Mouse (Mus musculus) thymus, adult 2 months (tissue): ENCODE measurements around the gene Sulf2. TPM values are rescaled to one million over a fixed set of nuclear protein-coding genes. Genes with fewer than 3 reads are reported as not detected.

Source experiments
- DNase-seq: peaks from one replicate; pipeline ENCODE4 v3.0.0; 2021
- H3K27ac ChIP-seq: fragments of 200-500 bp; 2 replicates; pipeline ENCODE4 v1.5.1; 2012; ENCODE audit warnings: low read length, control low read depth; ENCODE audit not compliant: control insufficient read depth, insufficient read depth
- H3K27me3 ChIP-seq: fragments of 200-500 bp; 2 replicates; pipeline ENCODE4 v1.6.1; 2012; ENCODE audit warnings: mild to moderate bottlenecking, low read length, moderate library complexity, mixed read lengths; ENCODE audit not compliant: control insufficient read depth, insufficient read depth
- H3K36me3 ChIP-seq: fragments of 200-500 bp; 2 replicates; pipeline ENCODE4 v1.6.1; 2012; ENCODE audit warnings: mild to moderate bottlenecking, low read length, moderate library complexity; ENCODE audit not compliant: control insufficient read depth, insufficient read depth
- H3K4me1 ChIP-seq: fragments of 200-500 bp; replicated peaks from 2 replicates; pipeline ENCODE4 v1.6.1; 2012; ENCODE audit warnings: low read length; ENCODE audit not compliant: control insufficient read depth, insufficient read depth
- H3K4me3 ChIP-seq: fragments of 200-500 bp; 2 replicates; pipeline ENCODE4 v1.5.1; 2012; ENCODE audit warnings: mild to moderate bottlenecking, low read length, control low read depth, moderate library complexity; ENCODE audit not compliant: control insufficient read depth, insufficient read depth
- CTCF ChIP-seq: fragments of 200-500 bp; IDR thresholded peaks from 2 replicates; pipeline ENCODE4 v1.5.1; 2012; ENCODE audit warnings: mild to moderate bottlenecking, control low read depth, low read length, moderate library complexity, borderline replicate concordance; ENCODE audit not compliant: control insufficient read depth, poor library complexity, insufficient read depth; ENCODE audit errors: extremely low read depth
- POLR2A ChIP-seq: fragments of 200-500 bp; IDR thresholded peaks from 2 replicates; pipeline ENCODE4 v1.6.1; 2012; ENCODE audit warnings: mild to moderate bottlenecking, low read length, control low read depth, moderate library complexity; ENCODE audit not compliant: control insufficient read depth, poor library complexity, insufficient read depth; ENCODE audit errors: extremely low read depth
- WGBS: fragments of 180-500 bp; shearing (Covaris S2); methylation state at CpG from one replicate; pipeline ENCODE4 v1.1.7; 2018; 5-methylcytosine and 5-hydroxymethylcytosine counted together
- polyA plus RNA-seq: library from polyadenylated mRNA; depleted of rRNA; stranded (reverse); fragments of >200 nt; gene quantifications from 2 replicates; pipeline ENCODE4 v1.2.3, GENCODE M21; 2012

Sulf2 gene
- polyA plus RNA-seq, 1 experiment, result 24.3 TPM

DNA sequence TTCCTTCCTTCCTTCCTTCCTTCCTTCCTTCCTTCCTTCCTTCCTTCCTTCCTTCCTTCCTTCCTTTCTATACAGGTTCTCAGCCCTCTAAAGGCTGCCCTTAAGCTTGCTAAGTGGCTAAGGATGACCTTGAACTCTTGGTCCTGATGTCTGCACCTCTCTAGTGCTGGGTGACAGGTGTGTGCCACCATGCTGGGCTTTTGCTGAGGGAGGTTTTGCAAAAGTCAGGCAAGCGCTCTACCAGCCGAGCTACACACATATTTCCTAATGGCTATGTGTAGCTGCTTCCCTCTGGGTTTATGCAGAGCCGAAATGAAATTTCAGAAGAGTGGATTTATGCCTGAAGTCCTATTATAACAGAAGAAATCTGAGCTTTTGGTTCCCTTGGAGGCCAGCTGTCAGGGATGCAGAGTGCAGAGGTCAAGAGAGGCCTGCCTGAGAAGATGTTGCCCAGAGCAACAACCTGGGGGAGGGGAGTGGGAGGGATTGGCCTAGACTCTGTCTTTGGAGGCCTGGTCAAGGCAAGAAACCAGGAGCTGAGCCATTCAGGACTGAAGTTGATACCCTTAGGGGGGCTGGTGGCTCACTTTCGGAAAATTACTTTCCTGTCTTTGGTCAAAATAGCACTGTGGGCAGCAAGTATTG, 24.1 kb upstream of the Sulf2 start:
- Histone ChIP-seq H3K36me3 (no peaks in the 10 kb centered on the region), H3K27me3 (no peaks in the 10 kb centered on the region), H3K27ac (no peak overlapping the region), H3K4me3 (no peak overlapping the region), H3K4me1 (peaks cover 3% of the 10 kb centered on the region; the same call in 1 of the 2 replicates)
- no peak for DNase-seq
- TF ChIP-seq POLR2A (no peak), CTCF (no peak)
- WGBS, result 96% methylated on average over 4 of the region's 4 CpGs

GRCm38 (mm10) chr2:166175552-166176136, 20.2 kb upstream of the Sulf2 start:
- TF ChIP-seq POLR2A (no peak), CTCF (no peak)
- Histone ChIP-seq H3K4me3 (no peak overlapping the region), H3K27ac (no peak overlapping the region), H3K36me3 (no peaks in the 10 kb centered on the region), H3K4me1 (peaks cover 3% of the 10 kb centered on the region; the same call in 1 of the 2 replicates), H3K27me3 (no peaks in the 10 kb centered on the region)
- 65% methylated on average over 8 of the region's 8 CpGs for WGBS
- no peak for DNase-seq

- no peak for TF ChIP-seq POLR2A
- no peak for TF ChIP-seq CTCF
- WGBS, result 50% methylated on average over 3 of the region's 3 CpGs
- H3K27ac ChIP-seq, result no peak overlapping the region
- no peaks in the 10 kb centered on the region for H3K27me3 ChIP-seq
- H3K4me3 ChIP-seq, result no peak overlapping the region
- H3K4me1 ChIP-seq, result peaks cover 7% of the 10 kb centered on the region
- H3K36me3 ChIP-seq, result no peaks in the 10 kb centered on the region
- DNase-seq, result no peak
Measured at GRCm38 (mm10) chr2:166175145-166175544, 19.7 kb upstream of the Sulf2 start.

DNA sequence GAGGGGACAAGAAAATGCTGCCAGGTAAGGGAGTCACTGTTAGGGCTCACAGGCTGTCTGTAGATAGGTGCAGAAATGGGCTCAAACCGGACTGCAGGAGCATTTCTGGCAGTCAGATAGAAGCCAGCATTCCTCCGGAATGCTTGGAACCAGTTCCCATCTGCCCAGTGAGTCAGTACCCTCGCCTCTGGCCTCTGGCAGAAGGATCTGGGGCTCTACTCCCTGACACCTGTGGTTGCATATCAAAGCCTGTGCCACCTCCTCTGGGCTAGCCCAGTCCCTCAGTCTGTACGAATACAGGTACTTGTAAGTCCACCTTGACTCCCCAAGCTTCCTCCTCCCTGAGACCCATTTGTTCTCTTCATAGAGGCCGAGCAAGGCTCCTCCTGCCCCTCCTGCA, 17.7 kb upstream of the Sulf2 start:
- 91% methylated on average over 5 of the region's 5 CpGs for WGBS
- Histone ChIP-seq H3K4me3 (no peak overlapping the region), H3K27ac (no peak overlapping the region), H3K36me3 (no peaks in the 10 kb centered on the region), H3K4me1 (peaks cover 9% of the 10 kb centered on the region), H3K27me3 (no peaks in the 10 kb centered on the region)
- no peak for DNase-seq
- TF ChIP-seq POLR2A (no peak), CTCF (no peak)

GRCm38 (mm10) chr2:166170173-166170572, 14.7 kb upstream of the Sulf2 start:
- Histone ChIP-seq H3K4me1 (peaks cover 9% of the 10 kb centered on the region), H3K27ac (no peak overlapping the region), H3K4me3 (no peak overlapping the region), H3K36me3 (no peaks in the 10 kb centered on the region), H3K27me3 (no peaks in the 10 kb centered on the region)
- TF ChIP-seq CTCF, result no peak
- TF ChIP-seq POLR2A, result no peak
- 17% methylated on average over 7 of the region's 7 CpGs for WGBS
- DNase-seq, result no peak

DNA sequence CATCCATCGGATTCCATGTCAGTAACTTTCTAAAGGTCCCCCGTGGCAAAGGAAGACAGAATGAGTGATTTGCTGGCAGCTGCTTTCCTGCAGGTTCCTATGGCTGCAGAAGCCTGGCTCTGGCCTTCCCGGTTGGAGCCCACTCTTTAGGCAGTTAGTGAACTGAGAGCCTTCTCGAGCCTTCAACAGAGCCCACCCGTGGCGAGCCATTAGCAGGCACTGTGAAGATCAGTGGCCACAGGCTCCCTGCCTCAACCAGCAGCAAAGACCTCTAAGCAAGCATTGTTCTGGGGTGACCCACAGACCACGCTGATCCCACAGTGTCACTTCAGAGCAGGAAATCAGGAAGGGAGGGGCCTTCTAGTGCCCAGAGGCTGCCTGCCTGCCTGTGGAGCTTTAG, 13.4 kb upstream of the Sulf2 start:
- Histone ChIP-seq H3K4me1 (peaks cover 6% of the 10 kb centered on the region), H3K27me3 (no peaks in the 10 kb centered on the region), H3K27ac (no peak overlapping the region), H3K36me3 (no peaks in the 10 kb centered on the region), H3K4me3 (no peak overlapping the region)
- WGBS, result 61% methylated on average over 7 of the region's 7 CpGs
- TF ChIP-seq CTCF, result no peak
- no peak for TF ChIP-seq POLR2A
- no peak for DNase-seq

- 96% methylated on average over 2 of the region's 2 CpGs for WGBS
- Histone ChIP-seq H3K4me1 (peaks cover 6% of the 10 kb centered on the region), H3K4me3 (no peak overlapping the region), H3K36me3 (no peaks in the 10 kb centered on the region), H3K27me3 (no peaks in the 10 kb centered on the region), H3K27ac (no peak overlapping the region)
- DNase-seq, result no peak
- TF ChIP-seq POLR2A (no peak), CTCF (no peak)
Measured at GRCm38 (mm10) chr2:166167387-166167786, 11.9 kb upstream of the Sulf2 start.
